Mouse (Mus musculus) gastrocnemius, postnatal 10 days (tissue): ENCODE measurements around the gene Abcg5. TPM values are rescaled to one million over a fixed set of nuclear protein-coding genes. Genes with fewer than 3 reads are reported as not detected.

Experiments used
- total RNA-seq, 2 experiments: library from RNA; stranded (reverse); gene quantifications; 2 replicates each; pipeline ENCODE4 v1.2.3; 2021

The Abcg5 gene
- total RNA-seq, 2 experiments from 2014 or later, result not detected

Other genes with a start within 250 kb of the Abcg5 start
- gene Thada, start 216.8 kb downstream of the Abcg5 start, total RNA-seq, result 1 to 10 TPM; 5.9 to 8.4 TPM
- 1 to 10 TPM; 8.1 to 9.0 TPM for gene Plekhh2, start 171.1 kb downstream of the Abcg5 start, total RNA-seq
- gene Dync2li1, start 56.5 kb downstream of the Abcg5 start, total RNA-seq, result 1 to 10 TPM; 3.2 to 3.3 TPM
- not detected for gene Abcg8, start 6.7 kb downstream of the Abcg5 start, total RNA-seq
- 10 to 100 TPM; 56.0 to 62.7 TPM for gene Lrpprc, start 107.8 kb upstream of the Abcg5 start, total RNA-seq